In genomic region chr6:34176111-34176863, GRCm38 (mm10) we compare ENCODE assay signal across 8 mouse cellular contexts. TPM values are rescaled to one million over a fixed set of nuclear protein-coding genes. Genes with fewer than 3 reads are reported as not detected.
DNase-seq lines count a peak whose midpoint lies in the region; ATAC-seq and TF ChIP-seq lines count a peak whose summit lies in the region.

No protein-coding gene starts in this region.

- H3K9ac ChIP-seq in heart, embryonic 15.5 days, result peak overlapping the region; percentile 89
- H3K9ac ChIP-seq in ES-Bruce4 (ENCODE audit: low read depth, poor library complexity, severe bottlenecking), result peak overlapping the region; percentile 72
- H3K9ac ChIP-seq in limb, embryonic 14.5 days (ENCODE audit: low read depth, low read length, severe bottlenecking), result peak overlapping the region; percentile 85
- peak overlapping the region; percentile 82 for H3K9ac ChIP-seq in neural tube, embryonic 13.5 days

- intact Hi-C loops in heart, postnatal 10 days (cut with DNase I), result no loop called here

- H3K4me2 ChIP-seq in heart, embryonic 15.5 days, result peak overlapping the region; percentile 87
- peak overlapping the region; percentile 65 for H3K4me2 ChIP-seq in limb, embryonic 14.5 days (replicated peaks; ENCODE audit: low read depth, low read length, severe bottlenecking)
- peak overlapping the region; percentile 79 for H3K4me2 ChIP-seq in neural tube, embryonic 13.5 days

- no peak for DNase-seq in heart, postnatal 10 days
- DNase-seq in limb, embryonic 14.5 days (ENCODE audit: low spot score), result peak; percentile 21
- DNase-seq in spleen, adult 12 weeks (ENCODE audit: low spot score), result no peak
- no peak for DNase-seq in layer of hippocampus, postnatal 10 days (ENCODE audit: low spot score in 2 of 2)

- no peaks in the 10 kb centered on the region; the same call in 1 of the 2 replicates for H3K9me3 ChIP-seq in heart, embryonic 15.5 days (replicated peaks)
- no peaks in the 10 kb centered on the region for H3K9me3 ChIP-seq in ES-Bruce4 (replicated peaks; ENCODE audit: control insufficient read depth, insufficient read depth, low read length, poor library complexity, severe bottlenecking)
- no peaks in the 10 kb centered on the region for H3K9me3 ChIP-seq in limb, embryonic 14.5 days (ENCODE audit: control insufficient read depth, low read length)
- H3K9me3 ChIP-seq in neural tube, embryonic 13.5 days, result no peaks in the 10 kb centered on the region; the same call in 1 of the 2 replicates

- no peaks in the 10 kb centered on the region for H3K27me3 ChIP-seq in heart, embryonic 15.5 days
- no peaks in the 10 kb centered on the region for H3K27me3 ChIP-seq in ES-Bruce4 (ENCODE audit: control insufficient read depth, insufficient read depth, low read length, poor library complexity, severe bottlenecking)
- no peaks in the 10 kb centered on the region for H3K27me3 ChIP-seq in limb, embryonic 14.5 days (ENCODE audit: control insufficient read depth, insufficient read depth, low read length)
- no peaks in the 10 kb centered on the region for H3K27me3 ChIP-seq in neural tube, embryonic 13.5 days

- WGBS in heart, embryonic 15.5 days, result under 1% methylated on average over 29 of the region's 29 CpGs
- WGBS in limb, embryonic 14.5 days, result 4% methylated on average over 23 of the region's 29 CpGs
- WGBS in neural tube, embryonic 13.5 days, result 2% methylated on average over 29 of the region's 29 CpGs

- H3K4me1 ChIP-seq in heart, embryonic 15.5 days (replicated peaks), result peaks cover 21% of the 10 kb centered on the region
- H3K4me1 ChIP-seq in ES-Bruce4 (ENCODE audit: control insufficient read depth, insufficient read depth, low read length), result no peaks in the 10 kb centered on the region
- peaks cover 7% of the 10 kb centered on the region for H3K4me1 ChIP-seq in limb, embryonic 14.5 days (ENCODE audit: control insufficient read depth, insufficient read depth, low read length)
- H3K4me1 ChIP-seq in neural tube, embryonic 13.5 days (replicated peaks), result peaks cover 18% of the 10 kb centered on the region

- TF ChIP-seq CTCF in ES-Bruce4 (IDR thresholded peaks at IDR 0.05; ENCODE audit: low read depth, low read length), result no peak

- H3K27ac ChIP-seq in heart, embryonic 15.5 days, result peak overlapping the region; percentile 90
- H3K27ac ChIP-seq in ES-Bruce4 (ENCODE audit: insufficient read depth, low read length), result no peak overlapping the region
- H3K27ac ChIP-seq in limb, embryonic 14.5 days (replicated peaks; ENCODE audit: low read depth, low read length), result peak overlapping the region; percentile 81
- peak overlapping the region; percentile 86 for H3K27ac ChIP-seq in neural tube, embryonic 13.5 days (replicated peaks)

- TF ChIP-seq EP300 in ES-Bruce4 (IDR thresholded peaks at IDR 0.05; ENCODE audit: insufficient read depth, low read depth, low read length), result no peak

- peak overlapping the region; percentile 94 for H3K4me3 ChIP-seq in heart, embryonic 15.5 days
- H3K4me3 ChIP-seq in ES-Bruce4 (ENCODE audit: low read depth, low read length), result peak overlapping the region; percentile 86
- peak overlapping the region; percentile 80 for H3K4me3 ChIP-seq in limb, embryonic 14.5 days (replicated peaks; ENCODE audit: low read length)
- H3K4me3 ChIP-seq in neural tube, embryonic 13.5 days, result peak overlapping the region; percentile 73

- no peaks in the 10 kb centered on the region for H3K36me3 ChIP-seq in heart, embryonic 15.5 days
- H3K36me3 ChIP-seq in ES-Bruce4 (ENCODE audit: control insufficient read depth, insufficient read depth, low read length, poor library complexity, severe bottlenecking), result no peaks in the 10 kb centered on the region
- H3K36me3 ChIP-seq in limb, embryonic 14.5 days (ENCODE audit: control insufficient read depth, insufficient read depth, low read length), result no peaks in the 10 kb centered on the region
- H3K36me3 ChIP-seq in neural tube, embryonic 13.5 days, result no peaks in the 10 kb centered on the region

- peak; percentile 71 for ATAC-seq in heart, embryonic 15.5 days (replicated peaks; ENCODE audit: insufficient number of reproducible peaks, insufficient read depth, low FRiP score, low read depth)
- peak; percentile 48 for ATAC-seq in erythroid progenitor cell, adult 5-6 weeks (replicated peaks; ENCODE audit: low FRiP score, poor library complexity, severe bottlenecking)
- ATAC-seq in limb, embryonic 14.5 days (ENCODE audit: low FRiP score, low read depth), result peak; percentile 77
- peak; percentile 87 for ATAC-seq in neural tube, embryonic 13.5 days (ENCODE audit: low read depth)

- no peak for TF ChIP-seq POLR2A in ES-Bruce4 (IDR thresholded peaks at IDR 0.05; ENCODE audit: insufficient read depth, low read length)
- no peak for TF ChIP-seq POLR2A in limb, embryonic 14.5 days (IDR thresholded peaks at IDR 0.05; ENCODE audit: borderline replicate concordance, extremely low read depth, insufficient read depth, insufficient read length)

RNA-seq across cellular contexts. Expression of gene Slc35b4, which starts 0.6 kb away (rescaled TPM):
- polyA plus RNA-seq in heart, embryonic 15.5 days (2015; fragmentation: Nextera tagmentation; extraction: Ambion mirVana), result 26.3 and 36.4 TPM in 2 replicates
- total RNA-seq in heart, postnatal 10 days (2021), result 10 to 100 TPM; 12.1 to 15.1 TPM
- 18.7 and 20.6 TPM in 2 replicates for polyA plus RNA-seq in ES-Bruce4 (2011; ENCODE audit: insufficient read depth, insufficient read length, low read depth, missing spikeins)
- total RNA-seq in erythroid progenitor cell, adult 5-6 weeks (2015; ENCODE audit: low replicate concordance), result 5.4 and 7.5 TPM in 2 replicates
- 5.5 and 7.7 TPM in 2 replicates for total RNA-seq in erythroid progenitor cell, adult 5-6 weeks (2017; ENCODE audit: low replicate concordance)
- 37.3 and 42.6 TPM in 2 replicates for polyA plus RNA-seq in limb, embryonic 14.5 days (2012; rRNA removed)
- 45.7 and 47.7 TPM in 2 replicates for polyA plus RNA-seq in limb, embryonic 14.5 days (2014; fragmentation: Nextera tagmentation; extraction: Ambion mirVana)
- polyA plus RNA-seq in neural tube, embryonic 13.5 days (2015; fragmentation: Nextera tagmentation; extraction: Ambion mirVana), result 34.1 and 37.8 TPM in 2 replicates
- 10 to 100 TPM; 34.9 to 41.0 TPM for total RNA-seq in layer of hippocampus, postnatal 10 days (2021)
